Mouse (Mus musculus): ENCODE data around the gene Sgtb.

DNA sequence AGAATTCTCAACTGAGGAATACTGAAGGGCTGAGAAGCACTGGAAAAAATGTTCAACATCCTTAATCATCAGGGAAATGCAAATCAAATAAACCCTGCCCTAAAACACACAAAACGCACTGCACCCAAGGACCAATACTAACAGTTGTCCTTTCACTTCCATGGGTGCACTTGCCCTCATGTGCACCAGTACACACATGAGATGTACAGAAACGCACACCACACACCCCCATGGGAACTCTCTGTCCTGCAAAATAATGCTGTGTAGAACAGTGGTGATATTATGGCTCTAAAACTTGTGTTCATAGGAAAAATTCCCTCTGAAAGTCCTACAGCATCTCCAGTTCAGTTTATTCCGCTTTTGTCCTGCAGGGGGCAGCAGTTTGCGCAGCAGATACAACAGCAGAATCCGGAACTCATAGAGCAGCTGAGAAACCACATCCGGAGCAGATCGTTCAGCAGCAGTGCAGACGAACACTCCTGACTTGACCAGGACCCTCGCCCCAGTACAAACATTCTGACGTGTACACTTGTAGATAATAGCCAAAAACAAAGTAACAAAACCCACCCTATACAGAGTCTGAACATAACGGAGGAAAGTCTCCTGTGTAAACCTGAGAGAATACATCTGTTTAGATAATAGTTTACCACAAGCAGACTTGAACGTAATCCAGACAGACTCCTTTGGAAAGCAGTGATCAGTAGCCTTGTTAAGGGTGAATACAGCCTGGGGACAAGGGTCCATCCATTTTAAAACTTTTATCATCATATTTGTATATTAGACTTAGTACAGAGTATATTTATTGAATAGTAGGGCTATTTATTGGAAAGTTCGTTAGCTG, 30.0 kb downstream of the Sgtb start:
- no peak for TF ChIP-seq POLR2A (IDR thresholded peaks at IDR 0.05; ENCODE audit: low read depth, low read length)
- TF ChIP-seq CTCF (IDR thresholded peaks at IDR 0.05; ENCODE audit: extremely low read depth, insufficient read length, insufficient replicate concordance, low read depth, low read length) = peak; percentile 85; the same call in 1 of the 2 replicates

All from small intestine, adult 2 months (tissue).